Mouse (Mus musculus): ENCODE results near the gene Tnfsf13.

DNA sequence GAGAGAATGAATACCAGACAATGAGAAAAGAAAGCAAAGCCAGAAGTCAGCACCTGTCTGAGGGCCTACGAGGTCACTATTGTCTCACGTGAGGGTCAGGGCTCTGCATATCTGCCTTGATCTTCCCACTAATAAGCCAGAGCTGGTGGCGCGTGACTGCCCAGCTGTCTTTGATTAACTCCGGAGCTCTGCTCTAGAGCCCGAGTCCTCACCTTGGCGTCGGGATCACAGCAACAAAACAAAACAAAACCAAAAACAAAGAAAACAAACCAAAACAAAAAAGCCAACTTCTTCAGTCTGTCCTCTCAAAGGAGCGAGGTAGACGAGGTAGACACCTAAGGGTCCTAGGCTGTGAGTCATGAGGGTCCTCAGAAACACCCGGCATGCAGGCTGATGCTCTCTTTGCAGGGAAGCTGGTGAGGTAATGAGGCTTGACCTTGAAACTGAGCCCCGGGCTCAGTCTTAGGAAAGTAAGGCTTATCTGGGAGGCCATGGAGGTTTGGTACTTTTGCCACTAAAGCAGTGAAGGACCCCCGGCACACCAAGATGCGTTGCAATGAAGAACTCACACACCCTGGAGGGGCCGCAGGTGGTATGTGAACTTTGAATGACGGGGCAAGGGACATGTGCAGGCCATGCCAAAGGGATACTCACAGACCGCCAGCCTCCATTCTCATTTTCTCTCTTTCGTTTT lies 29.2 kb upstream of the Tnfsf13 start:
- TF ChIP-seq CTCF (conservative IDR thresholded peaks at IDR 0.05; ENCODE audit: low read length): no peak
- no peak for TF ChIP-seq POU5F1 (IDR thresholded peaks at IDR 0.05; ENCODE audit: borderline replicate concordance, low read length)

All from E14TG2a.4 (cell line).